Mouse (Mus musculus) cerebellum, adult 18-20 months (tissue): ENCODE results near the gene Saa2.
"Not testable (repeated sequence)": the region's sequence is repeated elsewhere in the genome, so short reads cannot be mapped to it uniquely, and the experiment has no call there.

Experiments
- DNase-seq, 2 experiments: peaks; one replicate each; pipeline ENCODE4 v3.0.0; 2021

Saa2 gene

GRCm38 (mm10) chr7:46751490-46751889 lies at the start of gene Saa2:
Gene Saa2, plus strand, starts transcription at chr7:46751790.
- no peak for DNase-seq

GRCm38 (mm10) chr7:46710390-46710844 lies 41.2 kb upstream of the Saa2 start, which contains the start of gene Saal1:
Gene Saal1, minus strand, starts transcription at chr7:46710680.
- peak; percentile 82 to 91 for DNase-seq

- DNase-seq = no peak
These were observed 39.3 kb upstream of the Saa2 start for GRCm38 (mm10) chr7:46712250-46712649.

GRCm38 (mm10) chr7:46714518-46714917 lies 37.1 kb upstream of the Saa2 start:
- DNase-seq = peak; percentile 83 to 89

GRCm38 (mm10) chr7:46715600-46715999 lies 36.0 kb upstream of the Saa2 start, which contains the start of gene Saa3:
Gene Saa3, minus strand, starts transcription at chr7:46715700.
- DNase-seq = no peak

GRCm38 (mm10) chr7:46716897-46717296 lies 34.7 kb upstream of the Saa2 start:
- peak; percentile 48 to 50 for DNase-seq

- DNase-seq = peak; percentile 85 to 91
These were observed 32.9 kb upstream of the Saa2 start for GRCm38 (mm10) chr7:46718591-46719270.

GRCm38 (mm10) chr7:46719526-46719925 lies 32.1 kb upstream of the Saa2 start:
- peak; percentile 42 to 55 for DNase-seq

GRCm38 (mm10) chr7:46720460-46720859 lies 31.1 kb upstream of the Saa2 start:
- DNase-seq = peak; percentile 48 to 57

GRCm38 (mm10) chr7:46723354-46723753 lies 28.2 kb upstream of the Saa2 start:
- DNase-seq = no peak

- no peak for DNase-seq
These were observed 27.7 kb upstream of the Saa2 start for GRCm38 (mm10) chr7:46723849-46724248.

- DNase-seq = no peak
These were observed 27.2 kb upstream of the Saa2 start for GRCm38 (mm10) chr7:46724396-46724795.

- no peak for DNase-seq
These were observed 24.0 kb upstream of the Saa2 start for GRCm38 (mm10) chr7:46727584-46727983.

GRCm38 (mm10) chr7:46732458-46732857 lies 19.1 kb upstream of the Saa2 start, which contains the start of gene Saa4:
Gene Saa4, minus strand, starts transcription at chr7:46732603.
- no peak for DNase-seq

GRCm38 (mm10) chr7:46734983-46735382 lies 16.6 kb upstream of the Saa2 start:
- no peak for DNase-seq

- DNase-seq = no peak
These were observed 12.8 kb upstream of the Saa2 start for GRCm38 (mm10) chr7:46738561-46739460.

GRCm38 (mm10) chr7:46740041-46740440 lies 11.5 kb upstream of the Saa2 start:
- DNase-seq = not testable (repeated sequence)

- not testable (repeated sequence) for DNase-seq
These were observed 8.7 kb upstream of the Saa2 start, which contains the start of gene Saa1 for GRCm38 (mm10) chr7:46742880-46743279. Gene Saa1, minus strand, starts transcription at chr7:46742980.

GRCm38 (mm10) chr7:46745816-46746215 lies 5.8 kb upstream of the Saa2 start:
- DNase-seq = no peak

- no peak for DNase-seq
These were observed 5.2 kb upstream of the Saa2 start for GRCm38 (mm10) chr7:46746381-46746780.

GRCm38 (mm10) chr7:46748459-46748858 lies 3.1 kb upstream of the Saa2 start:
- no peak for DNase-seq

- no peak for DNase-seq
These were observed 9.6 kb downstream of the Saa2 start for GRCm38 (mm10) chr7:46761049-46761795.

- no peak for DNase-seq
These were observed 11.0 kb downstream of the Saa2 start for GRCm38 (mm10) chr7:46762601-46763000.
